Mouse (Mus musculus): ENCODE measurements around the gene Gm27021. TPM values are rescaled to one million over a fixed set of nuclear protein-coding genes. Genes with fewer than 3 reads are reported as not detected.

Gm27021 gene
- polyA plus RNA-seq, 1 experiment: not detected

- 10% methylated on average over 7 of the region's 7 CpGs for WGBS
- Histone ChIP-seq H3K4me3 (ENCODE audit: insufficient read depth, low read depth, low read length) (no peak overlapping the region), H3K4me1 (ENCODE audit: control insufficient read depth, insufficient read depth, low read length) (peaks cover 1% of the 10 kb centered on the region), H3K27ac (ENCODE audit: insufficient read depth, low read depth, low read length) (no peak overlapping the region)
- TF ChIP-seq CTCF (IDR thresholded peaks at IDR 0.05; ENCODE audit: insufficient read depth, low read depth, low read length) (0 out of 2 replicates have a peak, but pooled peaks have one; percentile 15), POLR2A (IDR thresholded peaks at IDR 0.05; ENCODE audit: insufficient read depth, low read depth, low read length) (no peak)
Measured at GRCm38 (mm10) chr8:120607885-120608284, 60.0 kb downstream of the Gm27021 start.

GRCm38 (mm10) chr8:120607460-120607859 lies 60.4 kb downstream of the Gm27021 start:
- WGBS: 70% methylated on average over 9 of the region's 9 CpGs
- TF ChIP-seq POLR2A (IDR thresholded peaks at IDR 0.05; ENCODE audit: insufficient read depth, low read depth, low read length) (no peak), CTCF (IDR thresholded peaks at IDR 0.05; ENCODE audit: insufficient read depth, low read depth, low read length) (no peak)
- H3K4me3 ChIP-seq (ENCODE audit: insufficient read depth, low read depth, low read length): no peak overlapping the region
- H3K27ac ChIP-seq (ENCODE audit: insufficient read depth, low read depth, low read length): no peak overlapping the region
- H3K4me1 ChIP-seq (ENCODE audit: control insufficient read depth, insufficient read depth, low read length): peaks cover 6% of the 10 kb centered on the region

- Histone ChIP-seq H3K4me3 (ENCODE audit: insufficient read depth, low read depth, low read length) (no peak overlapping the region), H3K4me1 (ENCODE audit: control insufficient read depth, insufficient read depth, low read length) (peaks cover 15% of the 10 kb centered on the region), H3K27ac (ENCODE audit: insufficient read depth, low read depth, low read length) (0 out of 2 replicates have a peak overlapping the region, but pooled peaks have one; percentile 32)
- TF ChIP-seq POLR2A (IDR thresholded peaks at IDR 0.05; ENCODE audit: insufficient read depth, low read depth, low read length): no peak
- TF ChIP-seq CTCF (IDR thresholded peaks at IDR 0.05; ENCODE audit: insufficient read depth, low read depth, low read length): no peak
- WGBS: 45% methylated on average over 6 of the region's 6 CpGs
Measured at GRCm38 (mm10) chr8:120602672-120603071, 65.2 kb downstream of the Gm27021 start.

GRCm38 (mm10) chr8:120599504-120599903 lies 68.4 kb downstream of the Gm27021 start:
- Histone ChIP-seq H3K27ac (ENCODE audit: insufficient read depth, low read depth, low read length) (no peak overlapping the region), H3K4me1 (ENCODE audit: control insufficient read depth, insufficient read depth, low read length) (peaks cover 15% of the 10 kb centered on the region)
- WGBS: 51% methylated on average over 7 of the region's 7 CpGs

GRCm38 (mm10) chr8:120598579-120598978 lies 69.3 kb downstream of the Gm27021 start:
- Histone ChIP-seq H3K4me1 (ENCODE audit: control insufficient read depth, insufficient read depth, low read length) (peaks cover 15% of the 10 kb centered on the region), H3K4me3 (ENCODE audit: insufficient read depth, low read depth, low read length) (no peak overlapping the region), H3K27ac (ENCODE audit: insufficient read depth, low read depth, low read length) (no peak overlapping the region)
- TF ChIP-seq CTCF (IDR thresholded peaks at IDR 0.05; ENCODE audit: insufficient read depth, low read depth, low read length): no peak
- TF ChIP-seq POLR2A (IDR thresholded peaks at IDR 0.05; ENCODE audit: insufficient read depth, low read depth, low read length): no peak
- 47% methylated on average over 24 of the region's 24 CpGs for WGBS

More at GRCm38 (mm10) chr8:120599504-120599903, 68.4 kb downstream of the Gm27021 start:
- TF ChIP-seq POLR2A (IDR thresholded peaks at IDR 0.05; ENCODE audit: insufficient read depth, low read depth, low read length) (no peak), CTCF (IDR thresholded peaks at IDR 0.05; ENCODE audit: insufficient read depth, low read depth, low read length) (0 out of 2 replicates have a peak, but pooled peaks have one; percentile 48)
- H3K4me3 ChIP-seq (ENCODE audit: insufficient read depth, low read depth, low read length): no peak overlapping the region

GRCm38 (mm10) chr8:120595963-120596362 lies 71.9 kb downstream of the Gm27021 start:
- no peak for TF ChIP-seq POLR2A (IDR thresholded peaks at IDR 0.05; ENCODE audit: insufficient read depth, low read depth, low read length)
- TF ChIP-seq CTCF (IDR thresholded peaks at IDR 0.05; ENCODE audit: insufficient read depth, low read depth, low read length): peak; percentile 52
- no peak overlapping the region for H3K4me3 ChIP-seq (ENCODE audit: insufficient read depth, low read depth, low read length)
- H3K4me1 ChIP-seq (ENCODE audit: control insufficient read depth, insufficient read depth, low read length): peaks cover 9% of the 10 kb centered on the region
- WGBS: 14% methylated on average over 5 of the region's 5 CpGs
- no peak overlapping the region for H3K27ac ChIP-seq (ENCODE audit: insufficient read depth, low read depth, low read length)

- 91% methylated on average over 5 of the region's 5 CpGs for WGBS
- no peak overlapping the region for H3K27ac ChIP-seq (ENCODE audit: insufficient read depth, low read depth, low read length)
- H3K4me1 ChIP-seq (ENCODE audit: control insufficient read depth, insufficient read depth, low read length): peaks cover 9% of the 10 kb centered on the region
- H3K4me3 ChIP-seq (ENCODE audit: insufficient read depth, low read depth, low read length): no peak overlapping the region
- TF ChIP-seq POLR2A (IDR thresholded peaks at IDR 0.05; ENCODE audit: insufficient read depth, low read depth, low read length) (no peak), CTCF (IDR thresholded peaks at IDR 0.05; ENCODE audit: insufficient read depth, low read depth, low read length) (peak; percentile 40; the same call in 1 of the 2 replicates)
Measured at GRCm38 (mm10) chr8:120594571-120594970, 73.3 kb downstream of the Gm27021 start.

- 67% methylated on average over 10 of the region's 10 CpGs for WGBS
- Histone ChIP-seq H3K4me3 (ENCODE audit: insufficient read depth, low read depth, low read length) (no peak overlapping the region), H3K4me1 (ENCODE audit: control insufficient read depth, insufficient read depth, low read length) (peaks cover 10% of the 10 kb centered on the region), H3K27ac (ENCODE audit: insufficient read depth, low read depth, low read length) (no peak overlapping the region)
- no peak for TF ChIP-seq POLR2A (IDR thresholded peaks at IDR 0.05; ENCODE audit: insufficient read depth, low read depth, low read length)
- no peak for TF ChIP-seq CTCF (IDR thresholded peaks at IDR 0.05; ENCODE audit: insufficient read depth, low read depth, low read length)
Measured at GRCm38 (mm10) chr8:120591587-120592292, 76.1 kb downstream of the Gm27021 start.

GRCm38 (mm10) chr8:120589921-120590320 lies 78.0 kb downstream of the Gm27021 start:
- TF ChIP-seq CTCF (IDR thresholded peaks at IDR 0.05; ENCODE audit: insufficient read depth, low read depth, low read length) (no peak), POLR2A (IDR thresholded peaks at IDR 0.05; ENCODE audit: insufficient read depth, low read depth, low read length) (no peak)
- 68% methylated on average over 2 of the region's 2 CpGs for WGBS
- no peak overlapping the region for H3K27ac ChIP-seq (ENCODE audit: insufficient read depth, low read depth, low read length)

More at GRCm38 (mm10) chr8:120589921-120590320, 78.0 kb downstream of the Gm27021 start:
- Histone ChIP-seq H3K4me3 (ENCODE audit: insufficient read depth, low read depth, low read length) (no peak overlapping the region), H3K4me1 (ENCODE audit: control insufficient read depth, insufficient read depth, low read length) (peaks cover 10% of the 10 kb centered on the region)

All from olfactory bulb, adult 2 months (tissue).